Mouse (Mus musculus): ENCODE measurements at regions not wholly inside any gene's neighbourhood (a gene's known extent, or its start where the extent isn't known, plus 50 kb on each side); places are given as distances from the start of the nearest gene placed in this dataset.

- TF ChIP-seq CTCF (IDR thresholded peaks at IDR 0.05; ENCODE audit: low read depth) (no peak), EP300 (optimal IDR thresholded peaks at IDR 0.05) (no peak)
Measured at GRCm38 (mm10) chr11:110902918-110903317, 64.9 kb upstream of the Kcnj16 start.
